Mouse (Mus musculus): ENCODE measurements around the gene Rrm1. TPM values are rescaled to one million over a fixed set of nuclear protein-coding genes. Genes with fewer than 3 reads are reported as not detected.

Gene Rrm1
- polyA plus RNA-seq (2021; fragmentation: Nextera tagmentation), result 7.2 and 7.6 TPM in 2 replicates
- long read RNA-seq, experiment 1, transcript Rrm1-201 (19 exons, 3,997 nt), result major isoform, 76 of 80 reads
- long read RNA-seq, experiment 1, partial matches to known transcripts, result 4 of 80 reads
- long read RNA-seq, experiment 1, other reads (novel, unspliced or antisense), result 0 of 80 reads
- long read RNA-seq, experiment 2, transcript Rrm1-201 (19 exons, 3,997 nt), result major isoform, 11 of 14 reads
- long read RNA-seq, experiment 2, partial matches to known transcripts, result 2 of 14 reads
- long read RNA-seq, experiment 2, other reads (novel, unspliced or antisense), result 1 of 14 reads

DNA sequence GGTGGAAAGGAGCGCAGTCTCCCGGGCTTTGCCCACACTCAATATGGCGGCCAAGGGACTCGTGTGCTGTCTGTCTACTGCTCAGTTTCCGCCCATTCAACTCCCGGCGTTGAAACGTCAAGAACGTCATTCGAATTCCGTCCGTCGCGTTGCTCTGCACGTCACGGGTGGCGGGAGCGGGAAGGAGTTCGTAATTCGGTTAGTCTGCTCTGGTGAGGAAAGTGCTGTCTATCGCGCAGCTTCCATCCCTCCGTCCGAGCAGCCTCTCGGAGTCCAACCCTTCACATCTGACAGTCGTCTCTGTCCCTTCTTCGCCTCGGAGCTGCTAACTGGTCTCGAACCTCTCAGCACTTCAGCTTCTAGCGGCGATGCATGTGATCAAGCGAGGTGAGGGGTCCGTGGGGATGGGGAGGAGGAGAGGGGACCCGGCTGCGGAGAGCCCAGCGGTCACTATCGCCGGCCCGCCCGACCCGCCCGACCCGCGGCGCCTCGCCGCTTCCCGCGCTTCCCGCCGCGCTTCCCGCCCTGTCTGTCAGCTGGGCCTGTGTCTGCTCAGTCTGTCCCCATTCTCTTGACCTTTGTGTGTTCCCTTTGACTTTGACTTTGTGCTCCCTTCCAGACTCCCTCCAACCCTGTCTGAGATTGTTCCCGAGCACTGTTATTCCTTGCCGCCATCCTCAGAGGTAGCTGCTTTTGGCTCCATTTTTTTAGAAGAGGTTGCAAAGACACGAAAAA, at the start of gene Rrm1:
Gene Rrm1 (plus strand): TSS at position 39 of the 735 bp plus-strand sequence.

DNA sequence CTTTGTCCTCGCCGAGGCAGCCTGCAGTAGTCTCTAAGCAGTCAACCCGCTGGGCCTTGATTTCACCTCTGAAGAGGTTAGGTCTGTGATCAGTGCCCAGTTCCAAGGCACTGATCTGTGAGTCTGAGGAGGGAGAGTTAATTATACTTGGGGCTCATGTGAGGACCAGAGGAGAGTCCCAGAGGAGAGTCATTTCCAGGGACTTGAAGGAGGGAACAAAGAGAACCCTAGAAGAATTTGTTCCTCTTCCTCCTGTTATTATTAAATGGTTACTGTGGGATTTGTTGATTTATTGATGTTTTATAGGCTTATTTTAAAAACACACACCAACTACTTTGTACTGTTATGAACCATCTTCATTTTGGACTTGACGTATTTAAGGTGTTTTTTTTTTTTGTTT, 40.1 kb downstream of the Rrm1 start, which contains the start of gene Olfr543:
Gene Olfr543 (minus strand): TSS at position 101 of the 400 bp plus-strand sequence.

DNA sequence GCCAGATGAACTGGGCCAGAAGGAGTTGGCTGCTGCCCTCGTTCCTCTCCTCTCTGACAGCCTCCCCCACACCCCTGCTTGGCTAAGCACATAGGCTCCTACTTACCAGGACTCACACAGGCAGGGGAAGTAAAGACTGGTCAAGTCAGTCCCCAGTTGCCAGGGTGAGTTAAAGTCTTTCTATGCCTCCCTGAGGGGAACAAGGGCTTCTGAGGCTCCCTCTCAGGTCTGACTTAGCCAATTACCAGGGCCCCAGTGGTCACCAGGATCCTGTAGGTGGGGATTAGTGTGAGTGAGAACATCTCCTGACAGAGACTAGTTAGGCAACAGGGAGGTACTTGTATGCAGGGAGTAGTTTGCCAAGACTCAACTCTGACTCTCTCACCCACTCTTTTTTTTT, 46.7 kb downstream of the Rrm1 start, which contains the start of gene Olfr544:
Gene Olfr544 (minus strand): TSS at position 153 of the 400 bp plus-strand sequence.

GRCm38 (mm10) chr7:102499473-102499872, 58.0 kb downstream of the Rrm1 start, which contains the start of gene Olfr545:
Gene Olfr545 (minus strand): TSS chr7:102499573.

Other genes starting within 250 kb of the Rrm1 start
- gene Nup98, start 231.5 kb upstream of the Rrm1 start, polyA plus RNA-seq (2021; fragmentation: Nextera tagmentation), result 7.1 and 9.7 TPM in 2 replicates
- 25.4 and 29.4 TPM in 2 replicates for gene Pgap2, start 231.5 kb upstream of the Rrm1 start, polyA plus RNA-seq (2021; fragmentation: Nextera tagmentation)
- 31.5 and 45.8 TPM in 2 replicates for gene Rhog, start 185.6 kb upstream of the Rrm1 start, polyA plus RNA-seq (2021; fragmentation: Nextera tagmentation)
- 18.8 and 22.2 TPM in 2 replicates for gene Stim1, start 173.9 kb upstream of the Rrm1 start, polyA plus RNA-seq (2021; fragmentation: Nextera tagmentation)
- gene Olfr543, start 40.0 kb downstream of the Rrm1 start, polyA plus RNA-seq (2021; fragmentation: Nextera tagmentation), result not detected in 2 replicates
- gene Olfr544, start 46.6 kb downstream of the Rrm1 start, polyA plus RNA-seq (2021; fragmentation: Nextera tagmentation), result not detected in 2 replicates
- not detected in 2 replicates for gene Olfr545, start 57.9 kb downstream of the Rrm1 start, polyA plus RNA-seq (2021; fragmentation: Nextera tagmentation)
- not detected in 2 replicates for gene Olfr547, start 93.1 kb downstream of the Rrm1 start, polyA plus RNA-seq (2021; fragmentation: Nextera tagmentation)
- not detected in 2 replicates for gene Olfr548-ps1, start 99.2 kb downstream of the Rrm1 start, polyA plus RNA-seq (2021; fragmentation: Nextera tagmentation)
- gene Olfr549, start 108.2 kb downstream of the Rrm1 start, polyA plus RNA-seq (2021; fragmentation: Nextera tagmentation), result not detected in 2 replicates
- 0.11 and 0.68 TPM in 2 replicates for gene Trim21, start 123.8 kb downstream of the Rrm1 start, polyA plus RNA-seq (2021; fragmentation: Nextera tagmentation)
- gene Olfr550, start 129.7 kb downstream of the Rrm1 start, polyA plus RNA-seq (2021; fragmentation: Nextera tagmentation), result 0.20 TPM in 1 of 2 replicates, not detected in the other
- 0.01 TPM in 1 of 2 replicates, not detected in the other for gene Olfr551, start 150.2 kb downstream of the Rrm1 start, polyA plus RNA-seq (2021; fragmentation: Nextera tagmentation)
- not detected in 2 replicates for gene Olfr552, start 156.1 kb downstream of the Rrm1 start, polyA plus RNA-seq (2021; fragmentation: Nextera tagmentation)
- gene Olfr553, start 176.5 kb downstream of the Rrm1 start, polyA plus RNA-seq (2021; fragmentation: Nextera tagmentation), result not detected in 2 replicates
- not detected in 2 replicates for gene Olfr554, start 196.7 kb downstream of the Rrm1 start, polyA plus RNA-seq (2021; fragmentation: Nextera tagmentation)
- gene Olfr555, start 217.1 kb downstream of the Rrm1 start, polyA plus RNA-seq (2021; fragmentation: Nextera tagmentation), result not detected in 2 replicates
- gene Olfr556, start 223.2 kb downstream of the Rrm1 start, polyA plus RNA-seq (2021; fragmentation: Nextera tagmentation), result not detected in 2 replicates
- gene Trim68, start 245.6 kb downstream of the Rrm1 start, polyA plus RNA-seq (2021; fragmentation: Nextera tagmentation), result 3.1 TPM in 2 replicates

Measured in left cerebral cortex, adult 6 months (tissue).